Mouse (Mus musculus) bone marrow, adult 2 months (tissue): ENCODE measurements at regions not wholly inside any gene's neighbourhood (a gene's known extent, or its start where the extent isn't known, plus 50 kb on each side); places are given as distances from the start of the nearest gene placed in this dataset.

Experiments used
- CTCF ChIP-seq: fragments of 200-500 bp; IDR thresholded peaks from 2 replicates; pipeline ENCODE4 v1.5.1; 2011; ENCODE audit warnings: low read length, control low read depth; ENCODE audit not compliant: control insufficient read depth, insufficient read depth
- POLR2A ChIP-seq: fragments of 200-500 bp; IDR thresholded peaks from 2 replicates; pipeline ENCODE4 v1.6.1; 2011; ENCODE audit warnings: low read depth, mild to moderate bottlenecking, control low read depth, low read length, borderline replicate concordance; ENCODE audit not compliant: control insufficient read depth

DNA sequence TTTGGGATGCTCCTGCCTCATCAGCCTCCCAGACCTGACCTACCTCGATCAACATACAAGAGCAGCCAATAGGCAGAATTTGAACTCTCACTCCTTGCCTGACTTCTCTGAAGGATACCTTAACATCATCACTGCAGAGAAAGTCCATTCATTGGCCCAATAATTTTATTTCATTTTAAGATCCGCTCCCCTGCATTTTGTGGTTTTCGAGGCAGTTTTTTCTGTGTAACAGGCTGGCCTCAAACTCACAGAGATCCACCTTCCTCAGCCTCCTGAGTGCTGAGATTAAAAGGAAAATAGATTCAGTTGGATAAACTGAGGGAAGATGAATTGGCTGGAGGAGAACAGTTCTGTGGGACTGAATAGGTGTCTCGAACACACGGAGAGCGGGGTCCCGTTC is 216.4 kb downstream of the Ankrd50 start:
- TF ChIP-seq CTCF: no peak
- no peak for TF ChIP-seq POLR2A
